Mouse (Mus musculus) olfactory bulb, adult 2 months (tissue): ENCODE data around the gene Fcna.

ENCODE experiments used
- CTCF ChIP-seq: fragments of 200-500 bp; IDR thresholded peaks from 2 replicates; pipeline ENCODE4 v1.5.1; 2012; ENCODE audit warnings: low read depth, mild to moderate bottlenecking, low read length, moderate library complexity; ENCODE audit not compliant: insufficient read depth
- POLR2A ChIP-seq: fragments of 200-500 bp; IDR thresholded peaks from 2 replicates; pipeline ENCODE4 v1.6.1; 2012; ENCODE audit warnings: mild to moderate bottlenecking, low read depth, low read length, moderate library complexity; ENCODE audit not compliant: insufficient read depth

- TF ChIP-seq CTCF (no peak), POLR2A (no peak)
Measured at GRCm38 (mm10) chr2:25577951-25578795, 49.7 kb downstream of the Fcna start.
